Mouse (Mus musculus) spleen, adult 2 months (tissue): ENCODE results near the gene Robo1. TPM values are rescaled to one million over a fixed set of nuclear protein-coding genes. Genes with fewer than 3 reads are reported as not detected.

Experiments used
- DNase-seq, 2 experiments: peaks; one replicate each; pipeline versions ENCODE4 v3.0.0 to v3.0.0-alpha.2; 2012 to 2021; ENCODE audit warnings: low spot score in 2 of 2, low read depth in 1 of 2
- H3K27ac ChIP-seq: fragments of 200-500 bp; 2 replicates; pipeline ENCODE4 v1.5.1; 2012; ENCODE audit warnings: low read length, inconsistent platforms; ENCODE audit not compliant: insufficient read depth
- H3K27me3 ChIP-seq: fragments of 200-500 bp; 2 replicates; pipeline ENCODE4 v1.6.1; 2012; ENCODE audit warnings: mild to moderate bottlenecking, moderate library complexity, low read length, inconsistent platforms; ENCODE audit not compliant: control insufficient read depth, insufficient read depth
- H3K36me3 ChIP-seq: fragments of 200-500 bp; 2 replicates; pipeline ENCODE4 v1.6.1; 2012; ENCODE audit warnings: mild to moderate bottlenecking, low read length, inconsistent platforms; ENCODE audit not compliant: control insufficient read depth, insufficient read depth
- H3K4me1 ChIP-seq: fragments of 200-500 bp; 2 replicates; pipeline ENCODE4 v1.6.1; 2011; ENCODE audit warnings: inconsistent platforms; ENCODE audit not compliant: control insufficient read depth, insufficient read depth, insufficient read length
- H3K4me3 ChIP-seq: fragments of 200-500 bp; 2 replicates; pipeline ENCODE4 v1.5.1; 2011; ENCODE audit warnings: mild to moderate bottlenecking, inconsistent platforms; ENCODE audit not compliant: insufficient read depth, insufficient read length; ENCODE audit errors: extremely low read depth
- CTCF ChIP-seq: fragments of 200-500 bp; IDR thresholded peaks from 2 replicates; pipeline ENCODE4 v1.5.1; 2011; ENCODE audit warnings: mild to moderate bottlenecking, inconsistent platforms; ENCODE audit not compliant: insufficient read depth, insufficient read length, insufficient replicate concordance; ENCODE audit errors: extremely low read depth
- POLR2A ChIP-seq: fragments of 200-500 bp; IDR thresholded peaks from 2 replicates; pipeline ENCODE4 v1.6.1; 2011; ENCODE audit warnings: low read depth, low read length, inconsistent platforms
- WGBS: fragments of 180-500 bp; shearing (Covaris S2); methylation state at CpG from one replicate; pipeline ENCODE4 v1.1.7; 2018; 5-methylcytosine and 5-hydroxymethylcytosine counted together
- polyA plus RNA-seq: library from polyadenylated mRNA; depleted of rRNA; stranded (reverse); fragments of >200 nt; gene quantifications from 2 replicates; pipeline ENCODE4 v1.2.3, GENCODE M21; 2012

Gene Robo1
- polyA plus RNA-seq, 1 experiment, result 1.4 TPM

- TF ChIP-seq CTCF (no peak), POLR2A (no peak)
- H3K27ac ChIP-seq, result no peak overlapping the region
- WGBS, result 57% methylated on average over 1 of the region's 1 CpGs
Measured at GRCm38 (mm10) chr16:72795379-72795712, 487.2 kb downstream of the Robo1 start.

GRCm38 (mm10) chr16:72798405-72798949 is 490.4 kb downstream of the Robo1 start:
- no peak for DNase-seq
- Histone ChIP-seq H3K4me1 (no peaks in the 10 kb centered on the region), H3K27ac (no peak overlapping the region), H3K27me3 (no peaks in the 10 kb centered on the region), H3K4me3 (no peak overlapping the region), H3K36me3 (no peaks in the 10 kb centered on the region)
- TF ChIP-seq POLR2A, result no peak
- TF ChIP-seq CTCF, result no peak
- WGBS, result 90% methylated on average over 12 of the region's 12 CpGs

More at GRCm38 (mm10) chr16:72795379-72795712, 487.2 kb downstream of the Robo1 start:
- H3K27me3 ChIP-seq, result no peaks in the 10 kb centered on the region
- no peak overlapping the region for H3K4me3 ChIP-seq
- DNase-seq, result no peak
- H3K36me3 ChIP-seq, result no peaks in the 10 kb centered on the region
- H3K4me1 ChIP-seq, result no peaks in the 10 kb centered on the region

- no peaks in the 10 kb centered on the region for H3K4me1 ChIP-seq
- H3K27ac ChIP-seq, result no peak overlapping the region
- DNase-seq, result no peak
- no peaks in the 10 kb centered on the region for H3K36me3 ChIP-seq
- H3K4me3 ChIP-seq, result no peak overlapping the region
- WGBS, result 89% methylated on average over 15 of the region's 15 CpGs
- TF ChIP-seq CTCF (no peak), POLR2A (no peak)
- no peaks in the 10 kb centered on the region for H3K27me3 ChIP-seq
Measured at GRCm38 (mm10) chr16:72800121-72800749, 492.1 kb downstream of the Robo1 start.

GRCm38 (mm10) chr16:72800788-72801187 is 492.7 kb downstream of the Robo1 start:
- Histone ChIP-seq H3K27ac (no peak overlapping the region), H3K27me3 (no peaks in the 10 kb centered on the region), H3K4me1 (no peaks in the 10 kb centered on the region), H3K36me3 (no peaks in the 10 kb centered on the region), H3K4me3 (no peak overlapping the region)
- TF ChIP-seq POLR2A (no peak), CTCF (no peak)
- DNase-seq, result no peak
- WGBS, result 82% methylated on average over 6 of the region's 6 CpGs

- DNase-seq, result no peak
- TF ChIP-seq POLR2A, result no peak
- no peak for TF ChIP-seq CTCF
- H3K27me3 ChIP-seq, result no peaks in the 10 kb centered on the region
- no peaks in the 10 kb centered on the region for H3K36me3 ChIP-seq
- H3K4me3 ChIP-seq, result no peak overlapping the region
- no peaks in the 10 kb centered on the region for H3K4me1 ChIP-seq
- no peak overlapping the region for H3K27ac ChIP-seq
- 51% methylated on average over 10 of the region's 10 CpGs for WGBS
Measured at GRCm38 (mm10) chr16:72808351-72808750, 500.2 kb downstream of the Robo1 start.

- DNase-seq, result no peak
Measured at GRCm38 (mm10) chr16:72810942-72811341, 502.8 kb downstream of the Robo1 start.

GRCm38 (mm10) chr16:72811494-72811893 is 503.4 kb downstream of the Robo1 start:
- 88% methylated on average over 5 of the region's 5 CpGs for WGBS
- no peak overlapping the region for H3K27ac ChIP-seq
- no peak overlapping the region for H3K4me3 ChIP-seq
- H3K36me3 ChIP-seq, result no peaks in the 10 kb centered on the region
- DNase-seq, result no peak
- no peaks in the 10 kb centered on the region for H3K27me3 ChIP-seq
- no peaks in the 10 kb centered on the region for H3K4me1 ChIP-seq
- TF ChIP-seq POLR2A, result no peak
- TF ChIP-seq CTCF, result no peak

More at GRCm38 (mm10) chr16:72810942-72811341, 502.8 kb downstream of the Robo1 start:
- Histone ChIP-seq H3K27me3 (no peaks in the 10 kb centered on the region), H3K36me3 (no peaks in the 10 kb centered on the region), H3K4me3 (no peak overlapping the region), H3K4me1 (no peaks in the 10 kb centered on the region), H3K27ac (no peak overlapping the region)
- WGBS, result 87% methylated on average over 3 of the region's 3 CpGs
- TF ChIP-seq POLR2A (no peak), CTCF (no peak)
